Mouse (Mus musculus) liver, embryonic 14.5 days (tissue): ENCODE measurements around the gene Setdb2.

ENCODE experiments used
- CTCF ChIP-seq: IDR thresholded peaks from 2 replicates; pipeline ENCODE4 v1.5.1; 2016; ENCODE audit warnings: antibody characterized with exemption, low read depth, control low read depth
- EP300 ChIP-seq: IDR thresholded peaks from 2 replicates; pipeline ENCODE4 v1.6.1; 2016; ENCODE audit warnings: antibody characterized with exemption, low read depth

- no peak for TF ChIP-seq CTCF
- no peak for TF ChIP-seq EP300
These were observed 10.1 kb downstream of the Setdb2 start for GRCm38 (mm10) chr14:59430556-59430955.
